Comparison of ENCODE assay signal across 25 mouse cellular contexts in genomic region chr10:16960971-16961370, GRCm38 (mm10).
DNase-seq lines count a peak whose midpoint lies in the region; ATAC-seq and TF ChIP-seq lines count a peak whose summit lies in the region.
"Had no signal": no experiment of that assay in that cellular context is flagged by ENCODE, and none has a peak within 500 bp of the region (broad histone marks: within the 10 kb centered on the region; RNA-seq: fewer than 3 reads in every experiment).

No protein-coding gene starts in this region.

- H3K79me2 ChIP-seq in liver, adult 2 months (ENCODE audit: control insufficient read depth, insufficient read depth, low read length) = no peaks in the 10 kb centered on the region

- H3K27ac ChIP-seq in liver, adult 2 months (replicated peaks; ENCODE audit: insufficient read depth, low read depth, low read length) = no peak overlapping the region
- H3K27ac ChIP-seq in liver, embryonic 12.5 days = no peak overlapping the region
- H3K27ac ChIP-seq in liver, postnatal 0 days (ENCODE audit: low read depth) = no peak overlapping the region
- H3K27ac ChIP-seq: embryonic facial prominence, embryonic 10.5 days; embryonic facial prominence, embryonic 12.5 days; forebrain, embryonic 10.5 days; forebrain, embryonic 12.5 days had no signal

- H3K9ac ChIP-seq in liver, adult 2 months (ENCODE audit: low read depth, low read length) = no peak overlapping the region
- no peak overlapping the region for H3K9ac ChIP-seq in liver, embryonic 12.5 days
- H3K9ac ChIP-seq in liver, postnatal 0 days (replicated peaks) = no peak overlapping the region
- H3K9ac ChIP-seq: embryonic facial prominence, embryonic 12.5 days; forebrain, embryonic 12.5 days had no signal

- no peak for TF ChIP-seq EP300 in liver, postnatal 0 days (IDR thresholded peaks at IDR 0.05; ENCODE audit: low read depth)

- no peaks in the 10 kb centered on the region for H3K36me3 ChIP-seq in liver, adult 2 months (ENCODE audit: control insufficient read depth, insufficient read depth, low read length)
- no peaks in the 10 kb centered on the region for H3K36me3 ChIP-seq in liver, embryonic 12.5 days
- H3K36me3 ChIP-seq in liver, postnatal 0 days (replicated peaks; ENCODE audit: insufficient read depth, low read length) = no peaks in the 10 kb centered on the region
- H3K36me3 ChIP-seq: embryonic facial prominence, embryonic 10.5 days; embryonic facial prominence, embryonic 12.5 days; forebrain, embryonic 10.5 days; forebrain, embryonic 12.5 days; G1E had no signal

- no peak overlapping the region for H3K4me2 ChIP-seq in liver, embryonic 12.5 days
- no peak overlapping the region for H3K4me2 ChIP-seq in liver, postnatal 0 days (ENCODE audit: low read depth, low read length)
- H3K4me2 ChIP-seq: embryonic facial prominence, embryonic 12.5 days; forebrain, embryonic 12.5 days had no signal

- TF ChIP-seq CTCF in liver, adult 2 months (IDR thresholded peaks at IDR 0.05; ENCODE audit: low read depth, low read length) = no peak
- TF ChIP-seq CTCF in liver, postnatal 0 days (IDR thresholded peaks at IDR 0.05; ENCODE audit: low read depth) = no peak

- no peak for TF ChIP-seq POLR2A in liver, adult 2 months (IDR thresholded peaks at IDR 0.05; ENCODE audit: extremely low read depth, insufficient read depth, low read length)

- no peaks in the 10 kb centered on the region for H3K27me3 ChIP-seq in liver, adult 2 months (ENCODE audit: control insufficient read depth, insufficient read depth, low read length)
- no peaks in the 10 kb centered on the region for H3K27me3 ChIP-seq in liver, embryonic 12.5 days (replicated peaks)
- H3K27me3 ChIP-seq in liver, postnatal 0 days (ENCODE audit: insufficient read depth, low read length) = no peaks in the 10 kb centered on the region
- H3K27me3 ChIP-seq: CH12.LX; embryonic facial prominence, embryonic 12.5 days; forebrain, embryonic 12.5 days; Patski had no signal

- peak; percentile 78 for DNase-seq in liver, adult 2 months (ENCODE audit: extremely low read depth, low read depth, low spot score)
- no peak for DNase-seq in liver, postnatal 0 days
- no peak for DNase-seq in liver
- no peak for DNase-seq in kidney, adult 9 months
- DNase-seq: adrenal gland, adult 8-10 months; adrenal gland, postnatal 14 days; adrenal gland, postnatal 36 days; B cell, adult 2 months; cerebellum, adult 11-12 months; cerebellum, adult 2 months; cerebellum, adult 9-10 months; cerebellum, postnatal 10 days; cerebellum, postnatal 25 days had no signal

- no peak for ATAC-seq in liver, embryonic 12.5 days
- ATAC-seq in liver, postnatal 0 days = peak; percentile 86
- ATAC-seq: activated CD4-positive, CD25-positive, alpha-beta regulatory T cell, adult 4 months; CD4-positive, CD25-positive, alpha-beta regulatory T cell, adult 4 months; forebrain, embryonic 14.5 days; forebrain, embryonic 16.5 days; Patski had no signal

- no peak overlapping the region for H3K4me3 ChIP-seq in liver, adult 2 months (ENCODE audit: insufficient read depth, low read depth, low read length)
- H3K4me3 ChIP-seq in liver, embryonic 12.5 days = no peak overlapping the region
- no peak overlapping the region for H3K4me3 ChIP-seq in liver, postnatal 0 days (ENCODE audit: low read depth, low read length)
- H3K4me3 ChIP-seq: embryonic facial prominence, embryonic 10.5 days; embryonic facial prominence, embryonic 12.5 days; forebrain, embryonic 10.5 days; forebrain, embryonic 12.5 days had no signal

- no peaks in the 10 kb centered on the region for H3K4me1 ChIP-seq in liver, adult 2 months (ENCODE audit: control insufficient read depth, insufficient read depth, low read length)
- H3K4me1 ChIP-seq in liver, embryonic 12.5 days = no peaks in the 10 kb centered on the region
- H3K4me1 ChIP-seq in liver, postnatal 0 days (ENCODE audit: insufficient read depth) = no peaks in the 10 kb centered on the region
- H3K4me1 ChIP-seq: embryonic facial prominence, embryonic 10.5 days; embryonic facial prominence, embryonic 12.5 days; forebrain, embryonic 12.5 days had no signal

- 11% methylated on average over 3 of the region's 3 CpGs for WGBS in liver, adult 2 months
- WGBS in liver, embryonic 12.5 days (ENCODE audit: insufficient replicate concordance) = 57% methylated on average over 3 of the region's 3 CpGs
- WGBS in liver, postnatal 0 days (ENCODE audit: insufficient replicate concordance) = 51% methylated on average over 3 of the region's 3 CpGs

- H3K9me3 ChIP-seq in liver, embryonic 12.5 days (replicated peaks) = no peaks in the 10 kb centered on the region
- no peaks in the 10 kb centered on the region for H3K9me3 ChIP-seq in liver, postnatal 0 days (ENCODE audit: low read length)
- H3K9me3 ChIP-seq: embryonic facial prominence, embryonic 10.5 days; embryonic facial prominence, embryonic 12.5 days; forebrain, embryonic 10.5 days; forebrain, embryonic 12.5 days; G1E had no signal
